Mouse (Mus musculus): Measurements from ENCODE around the gene Rere.

Rere gene

GRCm38 (mm10) chr4:150426880-150427476 lies 145.5 kb downstream of the Rere start:
- no peak for DNase-seq (ENCODE audit: low read depth)

GRCm38 (mm10) chr4:150428762-150429161 lies 147.3 kb downstream of the Rere start:
- no peak for DNase-seq (ENCODE audit: low read depth)

- no peak for DNase-seq (ENCODE audit: low read depth)
These were observed 152.6 kb downstream of the Rere start for GRCm38 (mm10) chr4:150433827-150434574.

- DNase-seq (ENCODE audit: low read depth), result no peak
These were observed 154.1 kb downstream of the Rere start for GRCm38 (mm10) chr4:150435590-150435989.

GRCm38 (mm10) chr4:150438621-150439020 lies 157.2 kb downstream of the Rere start:
- no peak for DNase-seq (ENCODE audit: low read depth)

- no peak for DNase-seq (ENCODE audit: low read depth)
These were observed 160.5 kb downstream of the Rere start for GRCm38 (mm10) chr4:150441931-150442330.

GRCm38 (mm10) chr4:150444068-150444467 lies 162.6 kb downstream of the Rere start:
- no peak for DNase-seq (ENCODE audit: low read depth)

- DNase-seq (ENCODE audit: low read depth), result no peak
These were observed 165.2 kb downstream of the Rere start for GRCm38 (mm10) chr4:150446617-150447016.

GRCm38 (mm10) chr4:150447517-150447916 lies 166.1 kb downstream of the Rere start:
- no peak for DNase-seq (ENCODE audit: low read depth)

GRCm38 (mm10) chr4:150448433-150448832 lies 167.0 kb downstream of the Rere start:
- DNase-seq (ENCODE audit: low read depth), result no peak

- DNase-seq (ENCODE audit: low read depth), result peak; percentile 51
These were observed 168.7 kb downstream of the Rere start for GRCm38 (mm10) chr4:150450081-150450691.

- no peak for DNase-seq (ENCODE audit: low read depth)
These were observed 170.9 kb downstream of the Rere start for GRCm38 (mm10) chr4:150452155-150452847.

- no peak for DNase-seq (ENCODE audit: low read depth)
These were observed 173.3 kb downstream of the Rere start for GRCm38 (mm10) chr4:150454571-150455306.

- DNase-seq (ENCODE audit: low read depth), result no peak
These were observed 174.3 kb downstream of the Rere start for GRCm38 (mm10) chr4:150455750-150456149.

- no peak for DNase-seq (ENCODE audit: low read depth)
These were observed 175.0 kb downstream of the Rere start for GRCm38 (mm10) chr4:150456452-150456851.

GRCm38 (mm10) chr4:150456886-150457285 lies 175.4 kb downstream of the Rere start:
- DNase-seq (ENCODE audit: low read depth), result no peak

GRCm38 (mm10) chr4:150457353-150457752 lies 175.9 kb downstream of the Rere start:
- DNase-seq (ENCODE audit: low read depth), result no peak

- DNase-seq (ENCODE audit: low read depth), result no peak
These were observed 176.3 kb downstream of the Rere start for GRCm38 (mm10) chr4:150457771-150458170.

GRCm38 (mm10) chr4:150459022-150459794 lies 177.8 kb downstream of the Rere start:
- peak; percentile 31 for DNase-seq (ENCODE audit: low read depth)

- no peak for DNase-seq (ENCODE audit: low read depth)
These were observed 179.0 kb downstream of the Rere start for GRCm38 (mm10) chr4:150460451-150460850.

- no peak for DNase-seq (ENCODE audit: low read depth)
These were observed 179.6 kb downstream of the Rere start for GRCm38 (mm10) chr4:150461011-150461410.
